Mouse (Mus musculus) thymus, postnatal 0 days (tissue): ENCODE data around the gene Ngfr. TPM values are rescaled to one million over a fixed set of nuclear protein-coding genes. Genes with fewer than 3 reads are reported as not detected.

Experiments used
- DNase-seq: peaks from one replicate; pipeline ENCODE4 v3.0.0-alpha.2; 2015; ENCODE audit warnings: low spot score
- polyA plus RNA-seq: library from polyadenylated mRNA; unstranded; fragments of >200 nt; fragmentation: Nextera tagmentation; extraction: Ambion mirVana; gene quantifications from 2 replicates; pipeline ENCODE4 v1.2.1, GENCODE M21; 2015

Gene Ngfr
- polyA plus RNA-seq, 1 experiment from 2014 or later, result 1.2 TPM

- no peak for DNase-seq
These were observed 19.4 kb downstream of the Ngfr start for GRCm38 (mm10) chr11:95567936-95568715.

DNA sequence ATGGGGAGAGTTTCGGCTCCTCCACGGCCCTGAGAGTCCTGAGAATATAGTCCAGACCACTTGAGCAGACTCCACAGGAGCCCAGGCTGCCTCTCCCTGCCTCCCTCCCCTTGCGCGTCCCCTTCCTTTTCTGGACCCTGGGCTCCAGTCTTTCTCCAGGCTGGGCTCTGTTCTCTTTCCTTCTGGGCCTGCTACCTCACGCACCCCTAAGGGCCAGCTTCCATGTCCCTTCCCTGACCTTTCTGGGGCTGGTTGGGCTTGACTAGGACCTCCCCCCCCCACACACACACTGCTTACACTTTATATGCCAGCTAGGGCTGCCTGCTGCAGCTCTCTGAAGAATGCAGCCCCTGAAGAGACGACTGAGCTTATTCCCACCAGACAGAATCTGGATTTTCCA, 20.2 kb downstream of the Ngfr start:
- DNase-seq, result no peak

- DNase-seq, result no peak
These were observed 22.2 kb downstream of the Ngfr start for GRCm38 (mm10) chr11:95565327-95565726.

DNA sequence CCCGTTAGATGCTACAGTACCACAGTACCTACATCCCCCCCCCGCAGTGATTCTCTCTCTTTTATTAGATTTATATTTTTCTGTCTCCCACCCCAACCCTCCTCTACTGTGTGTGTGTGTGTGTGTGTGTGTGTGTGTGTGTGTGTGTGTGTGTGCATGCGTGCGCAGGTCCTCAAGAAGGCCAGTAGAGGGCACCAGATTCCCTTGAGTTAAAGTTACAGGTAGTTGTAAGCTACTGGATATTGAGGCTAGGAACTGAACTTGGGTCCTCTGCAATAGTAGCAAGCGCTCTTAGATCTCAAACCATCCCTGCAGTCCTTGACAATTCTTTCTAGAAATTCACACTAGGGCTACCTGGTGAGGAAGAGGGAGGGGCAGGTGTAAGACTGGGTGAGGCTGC, 23.7 kb downstream of the Ngfr start:
- no peak for DNase-seq

DNA sequence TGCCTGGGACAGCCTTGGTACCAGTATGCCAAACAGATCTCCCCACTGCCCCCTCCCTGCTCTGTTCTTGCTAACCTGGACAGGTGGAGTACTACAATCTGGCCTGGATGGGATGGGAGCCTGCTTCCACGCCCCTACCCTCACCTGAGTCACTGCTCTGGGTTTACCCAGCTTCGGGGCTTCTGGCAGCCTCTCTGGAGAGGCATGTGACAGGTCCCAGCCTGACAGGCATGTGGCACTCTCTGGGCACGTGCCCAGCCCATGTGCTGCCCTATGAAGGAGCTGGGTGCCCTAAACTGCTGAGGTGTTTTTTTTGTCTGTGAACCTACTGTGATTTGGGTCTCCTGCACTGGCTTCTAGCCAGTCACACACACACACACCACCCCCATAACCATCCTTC, 26.8 kb downstream of the Ngfr start:
- DNase-seq, result no peak

DNA sequence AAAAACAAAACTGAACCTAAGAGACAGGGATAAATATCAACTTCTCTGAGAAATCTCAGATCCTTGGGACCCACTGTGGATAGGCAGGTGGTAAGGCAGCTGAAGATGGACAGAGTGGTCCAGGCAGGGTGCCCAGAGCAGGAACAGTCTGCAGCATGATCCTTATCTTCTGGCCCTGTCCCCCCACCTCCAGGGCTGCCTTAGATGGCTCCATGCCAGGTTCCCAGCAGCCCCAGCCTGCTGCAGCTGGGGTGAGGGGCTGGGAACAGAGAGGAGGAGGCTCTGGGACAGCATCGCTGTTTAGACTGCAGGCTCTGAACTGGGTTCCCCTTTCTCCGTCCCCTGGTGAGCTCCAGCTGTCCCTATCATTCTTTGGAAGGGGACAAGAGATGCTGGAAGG, 27.8 kb downstream of the Ngfr start:
- no peak for DNase-seq

GRCm38 (mm10) chr11:95557719-95558118, 29.8 kb downstream of the Ngfr start:
- DNase-seq, result no peak

- DNase-seq, result no peak
These were observed 30.5 kb downstream of the Ngfr start for GRCm38 (mm10) chr11:95557032-95557431.

DNA sequence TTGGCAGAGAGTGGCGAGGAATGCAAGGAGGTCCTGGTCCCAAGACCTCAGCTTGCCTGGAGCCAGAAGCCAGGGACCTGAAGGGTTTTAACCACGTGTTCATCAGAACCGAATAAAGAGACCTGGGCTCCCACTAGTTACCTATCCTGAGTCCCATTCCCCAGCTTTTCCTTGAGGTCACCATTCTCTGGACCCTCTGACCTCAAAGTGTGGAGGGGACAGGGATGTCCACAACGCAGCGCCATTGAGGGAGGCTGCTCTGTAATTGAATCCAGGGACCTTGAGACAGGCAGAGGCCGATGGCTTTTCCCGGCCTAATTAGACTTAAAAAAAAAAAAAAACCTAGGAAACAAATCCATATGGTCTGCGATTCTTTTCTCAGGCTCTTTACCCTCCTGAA, 32.3 kb downstream of the Ngfr start:
- no peak for DNase-seq

GRCm38 (mm10) chr11:95550301-95551021, 37.1 kb downstream of the Ngfr start:
- DNase-seq, result no peak

- no peak for DNase-seq
These were observed 41.3 kb downstream of the Ngfr start for GRCm38 (mm10) chr11:95546021-95546782.

DNA sequence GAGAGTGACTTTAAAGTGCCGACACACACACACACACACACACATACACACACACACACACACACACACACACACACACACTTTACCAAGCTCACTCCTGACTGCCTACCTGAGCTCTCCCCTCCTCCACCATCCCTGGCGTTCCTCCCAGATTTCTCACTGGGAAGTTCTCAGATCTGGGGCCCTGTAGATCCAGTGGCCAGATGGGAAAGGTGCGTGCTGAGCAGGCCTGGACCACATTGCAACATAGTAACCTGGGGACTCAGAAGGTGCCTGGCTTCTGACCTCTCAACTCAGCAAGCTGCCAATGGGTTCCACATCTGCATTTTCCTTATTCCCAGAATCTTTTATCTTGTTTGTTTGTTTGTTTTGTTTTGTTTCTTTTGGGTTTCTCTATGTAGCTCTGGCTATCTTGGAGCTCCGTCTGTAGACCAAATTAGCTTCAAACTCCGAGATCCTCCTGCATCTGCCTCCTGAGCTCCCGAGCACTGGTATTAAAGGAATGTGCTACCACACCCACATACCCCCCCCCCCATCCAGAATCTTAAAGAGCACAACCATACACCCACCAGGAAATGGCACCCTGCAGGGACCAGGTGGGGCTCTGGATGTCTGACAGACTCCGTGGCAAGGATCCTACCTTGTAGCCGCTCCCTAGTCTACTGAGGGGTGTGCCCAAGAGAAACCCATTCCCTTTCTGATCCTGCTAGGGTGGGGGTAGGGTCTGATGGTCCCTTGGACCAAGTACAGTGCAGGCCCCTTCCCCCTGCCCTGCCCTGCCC, 42.8 kb downstream of the Ngfr start:
- DNase-seq, result no peak

DNA sequence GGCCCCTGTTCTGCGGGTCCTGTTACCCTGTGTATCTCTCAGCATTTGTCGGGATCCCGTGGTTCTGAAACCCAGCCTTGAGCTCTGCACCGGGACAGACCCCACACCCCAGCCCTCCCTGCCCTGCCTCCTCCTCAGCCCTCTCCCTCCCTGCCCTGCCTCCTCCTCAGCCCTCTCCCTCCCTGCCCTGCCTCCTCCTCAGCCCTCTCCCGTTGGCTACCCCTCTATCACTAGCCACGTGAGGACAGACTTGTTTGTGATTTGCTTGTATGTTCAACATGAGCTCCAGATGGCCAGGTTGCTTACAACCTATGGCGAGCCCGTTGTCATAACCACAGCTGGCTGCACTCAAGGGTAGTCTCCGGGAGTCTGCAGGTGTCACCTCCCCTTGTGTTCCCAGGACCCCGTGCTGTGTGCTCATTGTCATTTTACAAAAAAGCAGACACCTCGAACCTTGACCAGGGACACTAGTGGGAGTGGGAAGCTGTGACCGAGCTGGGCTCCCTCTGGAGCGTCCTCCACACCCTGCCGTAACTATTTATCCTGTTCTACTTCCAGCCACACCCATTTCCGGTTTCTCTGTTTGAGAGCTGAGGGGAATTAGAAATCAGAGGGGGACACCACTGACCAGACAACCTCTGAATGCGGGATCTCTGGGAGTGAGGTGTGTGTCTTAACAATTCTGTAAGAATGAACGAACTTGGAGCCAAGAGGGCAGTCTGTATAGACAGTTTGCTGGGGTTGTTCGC, 46.7 kb downstream of the Ngfr start:
- DNase-seq, result peak; percentile 61

GRCm38 (mm10) chr11:95538378-95539104, 49.0 kb downstream of the Ngfr start:
- peak; percentile 44 for DNase-seq

- DNase-seq, result peak; percentile 72
These were observed 53.9 kb downstream of the Ngfr start for GRCm38 (mm10) chr11:95533484-95534160.

- no peak for DNase-seq
These were observed 55.0 kb downstream of the Ngfr start for GRCm38 (mm10) chr11:95532353-95533072.

GRCm38 (mm10) chr11:95528231-95528630, 59.3 kb downstream of the Ngfr start:
- no peak for DNase-seq

DNA sequence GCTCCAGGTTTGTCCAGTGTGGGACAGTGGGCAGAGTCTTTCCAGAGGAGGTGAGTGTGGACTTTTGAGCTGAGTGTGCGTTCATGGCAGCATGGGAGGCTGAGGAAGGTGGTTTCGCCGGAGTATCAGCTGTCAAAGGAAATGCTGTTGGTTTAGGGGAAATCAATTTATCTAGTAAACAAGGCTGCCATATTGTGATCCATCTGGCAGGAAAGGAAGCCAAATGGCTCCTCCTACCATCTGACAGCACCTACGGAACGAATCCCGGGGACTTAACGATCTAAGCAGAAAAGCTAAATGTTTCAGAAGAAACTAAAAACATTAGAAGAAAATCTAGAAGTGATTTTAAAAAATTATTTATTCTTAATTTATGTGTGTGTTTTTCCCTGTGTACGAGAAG, 60.2 kb downstream of the Ngfr start:
- no peak for DNase-seq

DNA sequence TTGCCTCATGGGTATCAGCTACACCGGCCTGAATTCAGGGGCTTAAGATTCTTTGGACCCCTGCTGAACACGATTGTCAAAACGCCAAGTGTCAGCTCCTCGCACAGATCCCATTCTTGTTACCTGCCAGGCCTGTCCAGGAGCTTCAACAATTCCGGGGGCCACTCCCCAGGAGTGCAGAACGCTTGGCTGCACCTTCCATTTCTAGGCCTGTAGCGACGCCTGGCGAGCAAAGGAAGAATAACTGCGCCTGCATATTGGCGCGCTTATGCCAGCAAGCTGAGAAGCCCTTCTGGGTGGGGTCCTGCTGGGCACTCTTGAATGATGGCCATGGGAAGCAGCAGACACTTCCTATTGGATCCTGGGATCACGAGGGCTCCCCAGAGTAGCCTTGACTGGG, 66.0 kb downstream of the Ngfr start:
- DNase-seq, result peak; percentile 82
